Mouse (Mus musculus) thymus, adult 2 months (tissue): ENCODE results near the gene Kcnk13. TPM values are rescaled to one million over a fixed set of nuclear protein-coding genes. Genes with fewer than 3 reads are reported as not detected.

ENCODE experiments used
- DNase-seq: peaks from one replicate; pipeline ENCODE4 v3.0.0; 2021
- H3K27ac ChIP-seq: fragments of 200-500 bp; 2 replicates; pipeline ENCODE4 v1.5.1; 2012; ENCODE audit warnings: low read length, control low read depth; ENCODE audit not compliant: control insufficient read depth, insufficient read depth
- H3K27me3 ChIP-seq: fragments of 200-500 bp; 2 replicates; pipeline ENCODE4 v1.6.1; 2012; ENCODE audit warnings: mild to moderate bottlenecking, low read length, moderate library complexity, mixed read lengths; ENCODE audit not compliant: control insufficient read depth, insufficient read depth
- H3K36me3 ChIP-seq: fragments of 200-500 bp; 2 replicates; pipeline ENCODE4 v1.6.1; 2012; ENCODE audit warnings: mild to moderate bottlenecking, low read length, moderate library complexity; ENCODE audit not compliant: control insufficient read depth, insufficient read depth
- H3K4me1 ChIP-seq: fragments of 200-500 bp; replicated peaks from 2 replicates; pipeline ENCODE4 v1.6.1; 2012; ENCODE audit warnings: low read length; ENCODE audit not compliant: control insufficient read depth, insufficient read depth
- H3K4me3 ChIP-seq: fragments of 200-500 bp; 2 replicates; pipeline ENCODE4 v1.5.1; 2012; ENCODE audit warnings: mild to moderate bottlenecking, low read length, control low read depth, moderate library complexity; ENCODE audit not compliant: control insufficient read depth, insufficient read depth
- CTCF ChIP-seq: fragments of 200-500 bp; IDR thresholded peaks from 2 replicates; pipeline ENCODE4 v1.5.1; 2012; ENCODE audit warnings: mild to moderate bottlenecking, control low read depth, low read length, moderate library complexity, borderline replicate concordance; ENCODE audit not compliant: control insufficient read depth, poor library complexity, insufficient read depth; ENCODE audit errors: extremely low read depth
- POLR2A ChIP-seq: fragments of 200-500 bp; IDR thresholded peaks from 2 replicates; pipeline ENCODE4 v1.6.1; 2012; ENCODE audit warnings: mild to moderate bottlenecking, low read length, control low read depth, moderate library complexity; ENCODE audit not compliant: control insufficient read depth, poor library complexity, insufficient read depth; ENCODE audit errors: extremely low read depth
- WGBS: fragments of 180-500 bp; shearing (Covaris S2); methylation state at CpG from one replicate; pipeline ENCODE4 v1.1.7; 2018; 5-methylcytosine and 5-hydroxymethylcytosine counted together
- polyA plus RNA-seq: library from polyadenylated mRNA; depleted of rRNA; stranded (reverse); fragments of >200 nt; gene quantifications from 2 replicates; pipeline ENCODE4 v1.2.3, GENCODE M21; 2012; rRNA removed

The Kcnk13 gene
- polyA plus RNA-seq: 0.90 and 1.1 TPM in 2 replicates

- Histone ChIP-seq H3K27ac (no peak within 1 kb of the TSS), H3K4me3 (peak within 1 kb of the TSS; percentile 32), H3K27me3 (peaks cover 20% of the 10 kb centered on the region), H3K36me3 (no peaks in the 10 kb centered on the region), H3K4me1 (peaks cover 17% of the 10 kb centered on the region)
- 3% methylated on average over 39 of the region's 39 CpGs for WGBS
- TF ChIP-seq POLR2A (no peak), CTCF (peak; percentile 85)
- peak; percentile 45 for DNase-seq
Observed at GRCm38 (mm10) chr12:99964301-99965202, at the start of gene Kcnk13. Kcnk13 (plus strand) TSS chr12:99964499.

GRCm38 (mm10) chr12:99917800-99918427, 46.4 kb upstream of the Kcnk13 start:
- no peak for DNase-seq
- TF ChIP-seq CTCF (no peak), POLR2A (no peak)
- Histone ChIP-seq H3K36me3 (peaks cover 13% of the 10 kb centered on the region), H3K27ac (no peak overlapping the region), H3K4me1 (no peaks in the 10 kb centered on the region), H3K27me3 (no peaks in the 10 kb centered on the region), H3K4me3 (no peak overlapping the region)
- WGBS: 94% methylated on average over 15 of the region's 15 CpGs

GRCm38 (mm10) chr12:99919636-99920035, 44.7 kb upstream of the Kcnk13 start:
- H3K27ac ChIP-seq: no peak overlapping the region
- no peaks in the 10 kb centered on the region for H3K4me1 ChIP-seq
- TF ChIP-seq CTCF (no peak), POLR2A (no peak)
- H3K4me3 ChIP-seq: no peak overlapping the region
- no peaks in the 10 kb centered on the region for H3K27me3 ChIP-seq
- WGBS: 95% methylated on average over 3 of the region's 3 CpGs
- DNase-seq: no peak
- peaks cover 13% of the 10 kb centered on the region for H3K36me3 ChIP-seq

DNA sequence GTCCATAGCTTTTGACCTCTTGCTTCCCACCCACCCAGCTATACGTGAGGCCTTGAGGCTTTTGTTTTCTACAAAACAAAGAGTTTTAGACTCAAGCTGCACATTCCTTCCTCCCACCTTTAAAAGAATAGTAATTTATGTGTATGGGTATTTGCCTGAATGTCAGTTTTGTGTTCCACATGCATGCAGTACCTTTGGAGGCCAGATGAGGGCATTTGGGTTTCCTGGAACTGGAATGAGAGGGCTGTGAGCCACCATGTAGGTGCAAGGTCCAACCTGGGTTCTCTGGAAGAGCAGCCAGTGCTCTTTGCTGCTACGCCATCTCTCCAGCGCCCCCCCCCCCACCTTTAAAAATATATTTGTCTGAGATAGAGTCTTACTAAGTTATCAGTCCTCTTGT, 43.3 kb upstream of the Kcnk13 start:
- H3K36me3 ChIP-seq: peaks cover 7% of the 10 kb centered on the region
- H3K4me1 ChIP-seq: no peaks in the 10 kb centered on the region
- WGBS: 92% methylated on average over 3 of the region's 3 CpGs
- no peak overlapping the region for H3K4me3 ChIP-seq
- H3K27ac ChIP-seq: no peak overlapping the region
- DNase-seq: peak; percentile 19
- no peaks in the 10 kb centered on the region for H3K27me3 ChIP-seq
- TF ChIP-seq CTCF: no peak
- no peak for TF ChIP-seq POLR2A

- no peak for DNase-seq
- TF ChIP-seq POLR2A (no peak), CTCF (no peak)
- Histone ChIP-seq H3K27ac (no peak overlapping the region), H3K36me3 (peaks cover 4% of the 10 kb centered on the region; the same call in 1 of the 2 replicates), H3K27me3 (no peaks in the 10 kb centered on the region), H3K4me1 (no peaks in the 10 kb centered on the region), H3K4me3 (no peak overlapping the region)
- WGBS: 93% methylated on average over 5 of the region's 5 CpGs
Observed at GRCm38 (mm10) chr12:99923131-99923606, 41.1 kb upstream of the Kcnk13 start.

DNA sequence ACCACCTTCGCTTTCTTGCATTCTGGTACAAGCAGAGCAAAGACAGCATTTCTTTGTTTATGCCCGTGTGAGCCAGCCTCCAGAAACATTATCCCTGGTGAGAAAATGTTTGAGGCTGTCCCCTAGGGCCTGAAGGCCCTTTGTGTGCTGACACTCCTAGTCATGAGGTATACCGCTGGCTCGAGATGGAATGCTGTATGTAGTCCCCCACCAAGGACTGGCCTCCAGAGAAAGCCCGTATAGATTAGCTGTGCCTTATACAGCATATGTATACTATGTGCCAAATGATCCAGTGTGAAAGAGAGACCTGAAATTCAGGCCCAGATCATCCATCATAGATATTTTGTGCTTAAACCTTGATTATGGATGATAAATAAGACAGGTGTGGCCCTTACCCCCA, 40.6 kb upstream of the Kcnk13 start:
- no peak overlapping the region for H3K4me3 ChIP-seq
- TF ChIP-seq POLR2A: no peak
- no peak for TF ChIP-seq CTCF
- H3K4me1 ChIP-seq: no peaks in the 10 kb centered on the region
- H3K27me3 ChIP-seq: no peaks in the 10 kb centered on the region
- WGBS: 95% methylated on average over 5 of the region's 5 CpGs
- no peak overlapping the region for H3K27ac ChIP-seq
- H3K36me3 ChIP-seq: peaks cover 4% of the 10 kb centered on the region; the same call in 1 of the 2 replicates
- DNase-seq: no peak
